Mouse (Mus musculus): ENCODE data around the gene Nfkb2.

Gene Nfkb2

GRCm38 (mm10) chr19:46333906-46334305 is 29.8 kb downstream of the Nfkb2 start:
- in situ Hi-C loops (cut with MboI; ENCODE audit: unreplicated experiment in 2 of 2), result loop anchor here in 1 of 2 experiments (10.0 kb wide), 1 partner anchor 111 kb away; no protein-coding TSS in a partner anchor

- in situ Hi-C loops (cut with MboI; ENCODE audit: unreplicated experiment in 2 of 2), result loop anchor here in 1 of 2 experiments (10.0 kb wide), 1 partner anchor 107 kb away; no protein-coding TSS in a partner anchor
Observed at GRCm38 (mm10) chr19:46337719-46338330, 33.7 kb downstream of the Nfkb2 start.

GRCm38 (mm10) chr19:46338331-46338936 is 34.3 kb downstream of the Nfkb2 start, which contains the start of gene Cuedc2:
Gene Cuedc2 (minus strand): TSS chr19:46338702.
- in situ Hi-C loops (cut with MboI; ENCODE audit: unreplicated experiment in 2 of 2), result loop anchor here in 1 of 2 experiments (10.0 kb wide), 1 partner anchor 106 kb away; no protein-coding TSS in a partner anchor

- in situ Hi-C loops (cut with MboI; ENCODE audit: unreplicated experiment in 2 of 2), result loop anchor here in 1 of 2 experiments (10.0 kb wide), 1 partner anchor 106 kb away; no protein-coding TSS in a partner anchor
Observed at GRCm38 (mm10) chr19:46338942-46339286, 34.8 kb downstream of the Nfkb2 start.

- in situ Hi-C loops (cut with MboI; ENCODE audit: unreplicated experiment in 2 of 2), result loop anchor here in 1 of 2 experiments (10.0 kb wide), 1 partner anchor 105 kb away; no protein-coding TSS in a partner anchor
Observed at GRCm38 (mm10) chr19:46339287-46339971, 35.3 kb downstream of the Nfkb2 start.

- in situ Hi-C loops (cut with MboI; ENCODE audit: unreplicated experiment in 2 of 2), result no loop called here
Observed at GRCm38 (mm10) chr19:46344710-46345419, 40.7 kb downstream of the Nfkb2 start.

GRCm38 (mm10) chr19:46347146-46347545 is 43.0 kb downstream of the Nfkb2 start:
- in situ Hi-C loops (cut with MboI; ENCODE audit: unreplicated experiment in 2 of 2), result no loop called here

- in situ Hi-C loops (cut with MboI; ENCODE audit: unreplicated experiment in 2 of 2), result no loop called here
Observed at GRCm38 (mm10) chr19:46347936-46348668, 44.0 kb downstream of the Nfkb2 start.

GRCm38 (mm10) chr19:46348761-46349458 is 44.8 kb downstream of the Nfkb2 start:
- in situ Hi-C loops (cut with MboI; ENCODE audit: unreplicated experiment in 2 of 2), result no loop called here

GRCm38 (mm10) chr19:46349550-46349949 is 45.4 kb downstream of the Nfkb2 start:
- in situ Hi-C loops (cut with MboI; ENCODE audit: unreplicated experiment in 2 of 2), result no loop called here

- in situ Hi-C loops (cut with MboI; ENCODE audit: unreplicated experiment in 2 of 2), result no loop called here
Observed at GRCm38 (mm10) chr19:46350168-46350932, 46.2 kb downstream of the Nfkb2 start, which contains the start of gene 2310034G01Rik. Gene 2310034G01Rik (minus strand): TSS chr19:46350302.

GRCm38 (mm10) chr19:46356701-46357138 is 52.6 kb downstream of the Nfkb2 start:
- in situ Hi-C loops (cut with MboI; ENCODE audit: unreplicated experiment in 2 of 2), result no loop called here

- in situ Hi-C loops (cut with MboI; ENCODE audit: unreplicated experiment in 2 of 2), result no loop called here
Observed at GRCm38 (mm10) chr19:46357344-46358280, 53.5 kb downstream of the Nfkb2 start.

GRCm38 (mm10) chr19:46358381-46358780 is 54.3 kb downstream of the Nfkb2 start:
- in situ Hi-C loops (cut with MboI; ENCODE audit: unreplicated experiment in 2 of 2), result no loop called here

Data from v-Abl transformed pro-B cells (cell line).